Mouse (Mus musculus) spleen, postnatal 10 days (tissue): ENCODE data around the gene Tmem217.
"Not testable (repeated sequence)": the region's sequence is repeated elsewhere in the genome, so short reads cannot be mapped to it uniquely, and the experiment has no call there.

ENCODE experiments used
- DNase-seq, 2 experiments: peaks; one replicate each; pipeline ENCODE4 v3.0.0; 2021 to 2022; ENCODE audit warnings: low spot score in 2 of 2

The Tmem217 gene

DNA sequence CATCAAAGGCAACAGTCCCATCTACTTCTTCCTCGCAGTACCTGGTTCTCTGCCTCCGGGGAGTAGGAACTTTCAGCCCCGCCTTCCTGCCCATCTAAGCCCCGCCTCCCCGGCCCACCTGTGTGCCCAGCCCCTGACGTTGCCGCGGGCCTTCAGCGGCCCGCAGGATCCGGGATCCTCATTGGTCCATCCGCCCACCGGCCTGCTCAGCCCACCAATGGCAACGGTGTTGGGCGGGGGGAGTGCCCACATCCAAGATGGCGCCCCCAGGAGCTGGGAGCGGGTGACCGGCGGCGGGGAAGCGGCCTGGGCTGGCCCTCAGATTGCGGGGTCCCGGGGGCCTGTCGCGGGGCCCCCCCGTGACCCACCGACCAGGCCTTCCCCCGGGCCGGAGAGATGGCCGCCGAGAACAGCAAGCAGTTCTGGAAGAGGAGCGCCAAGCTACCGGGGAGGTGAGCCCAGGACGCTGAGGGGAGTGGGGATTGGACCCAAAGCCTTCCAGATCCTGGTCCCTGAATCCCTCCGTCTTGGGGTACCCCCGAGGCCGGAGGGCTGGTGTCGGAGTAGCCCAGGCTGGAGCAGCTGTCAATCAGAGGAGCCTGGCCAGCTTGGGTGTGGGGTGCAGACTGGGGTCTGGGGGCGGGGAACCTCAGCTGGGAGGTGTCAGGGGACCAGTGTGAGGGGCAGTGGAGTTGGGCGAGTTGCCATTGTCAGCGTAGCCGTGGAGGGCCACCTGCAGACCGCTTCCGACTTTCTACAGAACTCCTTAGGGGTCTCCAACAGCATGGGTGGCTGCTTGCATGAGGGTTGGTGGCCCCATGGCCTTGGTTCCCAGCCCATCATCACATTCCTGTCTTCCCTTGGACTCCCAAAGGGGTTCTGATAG is 2.4 kb downstream of the Tmem217 start, which contains the start of the genes Gm17657 and Tbc1d22b:
Gene Gm17657, minus strand, starts transcription at position 96 of the 886 bp plus-strand sequence.
Gene Tbc1d22b, plus strand, starts transcription at position 243 of the 886 bp plus-strand sequence.
- DNase-seq, result peak; percentile 86 to 95

DNA sequence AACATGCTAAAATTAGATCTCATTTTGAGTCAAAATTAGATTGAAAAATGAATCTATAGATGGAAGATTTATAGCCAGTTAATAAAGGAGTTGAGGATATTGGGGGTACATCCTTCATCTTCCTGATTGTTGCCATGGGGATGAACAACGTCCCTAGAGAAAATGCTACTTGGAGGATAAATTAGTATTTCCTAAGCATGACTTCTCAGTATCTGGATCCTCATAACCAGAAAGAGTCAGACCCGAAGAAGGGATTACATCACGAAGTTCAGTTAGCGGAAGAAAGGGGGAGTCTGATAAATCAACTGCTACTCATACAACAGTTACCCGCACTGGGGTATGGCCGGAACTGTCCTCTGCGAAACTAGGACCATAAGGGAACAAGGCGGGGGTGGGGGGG is 3.2 kb downstream of the Tmem217 start:
- no peak for DNase-seq

DNA sequence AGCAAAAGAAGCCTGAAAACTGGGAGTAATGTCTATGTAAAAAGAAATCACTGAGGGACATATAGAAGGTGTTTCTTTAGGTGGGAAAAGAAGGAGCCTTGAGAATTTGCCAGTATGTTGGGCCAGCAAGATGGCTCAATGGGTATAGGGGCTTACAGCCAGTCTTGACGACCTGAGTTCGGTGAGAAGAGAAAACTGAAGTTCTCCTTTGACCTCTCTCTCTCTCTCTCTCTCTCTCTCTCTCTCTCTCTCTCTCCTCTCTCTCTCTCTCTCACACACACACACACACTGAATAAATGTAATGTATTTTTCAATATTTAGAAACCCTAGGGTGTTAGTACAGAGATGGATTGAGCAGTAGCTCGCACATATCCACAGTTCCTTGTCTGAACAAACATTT is 3.7 kb downstream of the Tmem217 start:
- DNase-seq, result no peak

DNA sequence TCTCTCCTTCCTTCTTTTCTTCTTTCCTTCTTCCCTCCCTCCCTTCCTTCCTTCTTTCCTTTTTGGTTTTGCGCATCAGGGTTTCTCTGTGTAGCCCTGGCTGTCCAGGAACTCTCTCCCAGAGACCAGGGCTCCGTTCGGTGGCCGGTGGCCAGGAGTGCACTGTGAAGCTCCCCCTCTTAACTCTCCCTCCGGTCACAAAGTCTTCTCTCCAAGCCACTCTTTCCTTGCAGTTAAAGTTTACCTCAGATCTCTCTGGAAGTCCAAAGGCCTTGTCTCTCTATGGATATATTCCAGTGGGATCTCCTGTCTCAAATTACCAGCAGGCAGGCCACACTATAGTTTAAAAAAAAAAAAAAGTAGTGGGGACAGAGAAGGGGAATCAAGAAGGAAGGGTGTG is 6.9 kb downstream of the Tmem217 start:
- DNase-seq, result no peak

DNA sequence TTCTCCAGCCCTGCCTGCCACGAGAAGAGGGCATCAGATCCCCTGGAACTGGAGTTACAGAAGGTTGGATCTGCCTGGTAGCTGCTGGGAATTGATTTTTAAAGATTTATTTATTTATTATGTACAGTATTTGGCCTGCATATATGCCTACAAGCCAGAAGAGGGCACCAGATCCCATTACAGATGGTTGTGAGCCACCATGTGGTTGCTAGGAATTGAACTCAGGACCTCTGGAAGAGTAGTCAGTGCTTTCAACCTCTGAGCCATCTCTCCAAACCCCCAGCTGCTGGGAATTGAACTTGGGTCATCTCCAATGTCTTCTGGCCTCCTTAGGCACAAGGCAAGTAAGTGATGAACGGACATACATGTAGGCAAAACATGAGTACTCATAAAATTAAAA is 8.1 kb downstream of the Tmem217 start:
- no peak for DNase-seq

DNA sequence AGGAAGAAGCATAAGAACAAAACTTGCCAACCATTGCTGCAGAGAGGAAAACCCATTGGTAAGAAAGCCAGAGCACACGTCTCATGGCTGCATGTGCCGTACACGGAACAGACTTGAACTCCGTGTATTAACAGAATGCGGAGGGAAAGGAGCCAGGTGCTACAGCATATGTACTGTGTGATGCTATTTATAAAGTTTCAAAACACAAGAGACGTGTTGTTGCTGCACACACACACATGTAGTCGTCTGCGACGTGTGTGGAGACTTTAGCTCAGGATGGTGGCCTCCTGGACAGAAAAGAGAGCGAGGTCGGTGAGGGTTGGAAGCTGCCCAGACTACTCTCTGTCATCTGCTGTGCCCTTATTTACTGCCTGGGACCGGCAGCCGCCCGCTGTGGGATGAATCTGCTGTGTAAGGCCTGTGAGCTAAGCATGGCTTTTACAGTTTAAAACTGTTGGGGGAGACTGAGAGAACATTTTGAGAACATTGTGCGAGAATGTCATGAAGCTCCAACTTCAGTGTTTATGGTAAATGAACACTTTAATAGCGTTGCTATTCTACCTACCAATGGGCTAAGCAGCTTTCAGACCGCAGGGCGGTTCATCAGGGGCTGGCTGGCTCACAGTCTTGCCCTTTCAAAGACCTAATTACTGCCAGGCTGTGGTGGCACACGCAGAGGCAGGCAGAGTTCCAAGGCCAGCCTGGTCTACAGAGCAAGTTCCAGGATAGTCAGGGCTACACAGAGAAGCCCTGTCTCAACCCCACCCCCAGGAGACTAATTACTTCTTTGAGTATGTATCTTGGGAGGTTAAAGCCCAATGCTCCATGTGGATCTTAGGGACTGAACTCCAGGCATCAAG is 9.1 kb downstream of the Tmem217 start:
- no peak for DNase-seq

DNA sequence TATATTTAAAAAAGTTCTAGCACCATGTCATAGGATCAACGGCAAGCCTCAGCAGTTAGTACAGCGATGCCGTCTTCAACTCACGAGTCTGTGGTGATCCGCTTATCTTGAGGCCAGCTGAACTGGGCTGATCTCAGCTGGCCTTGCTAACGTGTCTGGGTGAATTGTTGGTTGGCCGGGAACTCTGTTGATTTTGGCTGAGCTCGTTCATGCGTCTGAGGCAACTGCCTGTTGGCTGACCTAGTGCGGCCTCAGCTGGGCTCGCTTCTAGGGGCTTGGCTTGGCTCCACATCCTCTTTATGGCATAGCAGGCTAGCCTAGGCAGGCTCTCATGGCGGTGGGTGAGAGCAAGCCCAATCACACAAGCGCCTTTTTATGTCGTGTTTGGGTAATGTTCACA is 10.8 kb downstream of the Tmem217 start:
- no peak for DNase-seq

DNA sequence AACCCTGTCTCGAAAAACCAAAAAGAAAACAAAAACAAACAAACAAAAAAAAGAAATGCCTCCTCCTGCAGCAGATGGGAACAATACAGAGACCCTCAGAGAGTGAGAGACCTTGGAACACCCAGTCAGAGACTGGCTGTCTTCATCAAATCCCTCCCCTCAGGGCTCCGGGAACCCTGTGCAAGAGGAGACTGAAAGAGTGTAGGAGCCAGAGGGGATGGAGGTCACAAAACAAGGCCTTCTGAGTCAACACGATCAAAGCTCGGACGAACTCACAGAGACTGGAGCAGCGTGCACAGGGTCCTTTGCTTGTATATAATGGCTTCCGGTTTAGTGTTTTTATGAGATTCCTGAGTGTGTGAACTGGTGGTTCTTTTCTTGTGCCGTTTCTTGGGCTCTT is 11.8 kb downstream of the Tmem217 start:
- no peak for DNase-seq

DNA sequence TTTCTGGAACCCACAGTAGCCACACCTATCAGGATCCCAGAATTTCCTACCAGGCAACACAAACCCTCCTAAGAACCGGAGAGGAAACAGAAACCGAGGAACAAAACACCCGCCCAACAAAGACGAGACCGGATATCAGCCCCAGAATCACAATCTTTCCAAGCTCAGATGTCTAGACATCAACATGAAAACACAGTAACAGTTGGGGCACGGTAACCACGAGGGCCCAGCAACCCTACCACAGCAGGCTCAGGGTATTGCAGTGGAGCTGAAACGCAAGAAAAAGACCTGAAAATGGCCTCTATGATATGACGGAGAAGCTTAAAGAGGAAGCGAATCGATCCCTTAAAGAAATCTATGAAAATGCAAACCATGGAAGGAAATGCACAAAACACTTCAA is 18.3 kb downstream of the Tmem217 start:
- DNase-seq, result no peak

DNA sequence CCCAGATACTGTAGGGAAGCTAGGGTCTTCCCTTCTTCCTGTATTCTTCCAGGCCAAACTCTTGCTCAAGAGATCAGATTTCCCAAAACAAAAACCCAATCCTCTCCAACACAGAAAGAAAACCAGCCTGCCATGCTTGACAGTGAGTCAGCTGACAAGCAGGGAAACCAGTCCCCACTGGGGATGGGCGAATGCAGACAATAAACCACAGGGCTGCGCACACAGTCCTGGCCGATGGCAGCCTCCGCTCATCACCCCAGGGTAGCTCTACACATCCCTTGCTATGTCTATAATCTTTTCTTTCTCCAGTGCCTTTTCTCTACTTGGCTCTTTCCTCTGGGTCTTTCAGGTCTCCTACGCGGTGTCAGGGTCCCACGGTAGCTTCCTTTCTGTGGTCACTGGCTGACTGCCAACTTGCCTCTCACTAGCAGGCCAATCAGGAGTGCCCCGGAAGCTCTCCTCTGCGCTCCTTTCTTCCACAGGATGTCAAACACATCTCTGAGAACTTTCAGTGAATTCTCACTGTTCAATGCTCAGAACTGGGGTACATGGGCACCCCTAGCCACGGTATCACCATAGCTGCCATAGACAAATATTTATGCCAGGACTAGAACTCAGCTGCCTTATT is 20.3 kb downstream of the Tmem217 start:
- peak in 1 of 2 experiments; percentile 52 for DNase-seq

DNA sequence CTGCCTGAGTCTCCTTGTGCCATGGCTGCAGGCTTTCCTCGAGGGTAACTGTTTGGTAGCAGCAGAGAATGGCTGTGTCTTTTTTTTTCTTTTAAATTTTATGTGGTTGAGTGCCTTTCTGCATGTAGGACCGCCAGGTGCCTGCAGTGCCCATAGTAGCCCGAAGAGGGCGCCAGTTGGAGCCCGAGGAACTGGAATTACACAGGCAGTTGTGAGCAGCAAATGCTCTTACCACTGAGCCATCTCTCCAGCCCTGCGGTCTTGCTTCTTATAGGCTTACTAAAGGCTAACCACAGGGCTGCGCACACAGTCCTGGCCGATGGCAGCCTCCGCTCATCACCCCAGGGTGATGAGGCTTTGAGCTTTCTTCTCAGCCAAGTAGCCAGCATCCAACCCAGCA is 20.9 kb downstream of the Tmem217 start:
- peak in 1 of 2 experiments; percentile 48 for DNase-seq

DNA sequence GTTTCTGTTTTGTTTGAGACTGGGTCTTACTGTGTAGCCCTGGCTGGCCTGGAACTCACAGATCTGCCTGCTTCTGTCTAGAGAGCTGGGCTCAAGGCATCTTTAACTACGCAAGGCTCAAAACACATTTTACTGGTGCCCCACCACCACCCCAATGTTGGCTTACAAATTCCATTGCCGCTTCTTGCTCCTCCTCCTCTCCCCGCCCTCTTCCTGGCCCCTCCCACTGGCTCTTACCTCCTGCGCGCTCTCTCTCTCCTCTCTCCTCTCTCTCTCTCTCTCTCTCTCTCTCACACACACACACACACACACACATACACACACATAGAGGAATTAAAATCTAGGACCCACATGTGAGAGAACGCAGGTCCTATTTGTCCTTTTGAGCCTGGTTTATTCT is 21.7 kb downstream of the Tmem217 start:
- DNase-seq, result no peak

DNA sequence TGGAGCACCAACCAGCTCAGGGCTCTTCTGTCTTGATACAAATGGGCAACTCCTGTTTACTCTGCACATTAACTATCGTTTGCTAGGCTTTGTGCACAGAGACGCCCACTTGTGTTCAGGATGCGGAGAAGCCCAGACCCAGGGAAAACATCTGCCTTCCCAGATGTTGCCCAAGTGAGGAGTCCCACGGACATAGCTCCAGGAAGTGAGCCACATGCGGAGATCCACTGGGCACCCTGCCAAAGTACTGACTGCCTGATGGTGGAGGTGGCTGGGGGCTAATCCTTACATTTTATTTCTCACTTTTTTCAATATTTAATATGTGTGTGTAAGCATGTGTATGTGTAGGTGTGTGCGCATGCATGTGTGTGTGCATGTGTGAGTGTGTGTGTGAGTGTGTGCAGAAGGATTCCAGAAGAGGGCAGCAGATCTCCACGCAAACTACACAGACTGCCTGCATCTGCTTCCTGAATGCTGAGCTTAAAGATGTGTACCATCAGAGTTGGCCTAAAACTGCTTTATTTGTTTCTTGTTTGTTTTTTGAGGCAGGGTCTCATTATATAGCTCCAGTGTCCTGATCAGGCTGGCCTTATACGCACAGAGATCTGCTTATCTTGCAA is 23.5 kb downstream of the Tmem217 start:
- DNase-seq, result no peak

DNA sequence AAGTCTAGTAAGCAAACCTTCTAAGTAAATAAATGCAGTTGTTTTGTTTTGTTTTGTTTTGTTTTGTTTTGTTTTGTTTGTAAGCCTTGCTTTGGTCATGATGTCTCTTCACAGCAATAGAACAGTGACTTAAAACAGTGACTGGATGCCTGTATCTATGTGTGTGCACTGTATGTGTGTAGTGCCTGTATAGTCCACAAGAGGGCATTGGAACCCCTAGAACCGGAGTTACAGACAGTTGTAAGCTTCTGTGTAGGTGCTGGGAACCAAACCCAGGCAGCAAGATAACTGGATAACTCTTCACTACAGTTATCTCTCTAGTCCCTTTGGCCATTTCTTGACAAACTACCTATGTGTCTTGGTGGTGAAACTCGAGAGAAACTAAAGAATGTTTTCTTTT is 26.6 kb downstream of the Tmem217 start:
- DNase-seq, result no peak

DNA sequence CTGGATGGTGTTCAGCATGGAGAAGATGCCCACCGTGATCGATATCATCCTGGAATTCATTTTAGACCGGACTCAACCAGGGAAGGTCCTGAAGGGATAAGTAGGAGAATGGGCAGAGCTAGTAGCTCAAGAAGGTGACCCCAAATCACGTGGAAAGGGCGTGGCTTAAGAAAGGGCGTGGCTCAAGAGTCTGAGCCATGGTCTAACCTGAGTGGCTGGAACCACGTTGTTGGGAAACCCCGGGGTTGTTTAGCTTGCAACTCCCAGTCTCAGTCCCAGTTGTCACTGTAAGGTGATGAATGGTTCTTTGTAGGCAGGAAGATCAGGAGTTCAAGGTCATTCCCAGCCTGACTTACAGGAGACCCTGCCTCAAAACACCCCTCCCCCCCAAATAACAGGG is 32.5 kb downstream of the Tmem217 start:
- no peak for DNase-seq

DNA sequence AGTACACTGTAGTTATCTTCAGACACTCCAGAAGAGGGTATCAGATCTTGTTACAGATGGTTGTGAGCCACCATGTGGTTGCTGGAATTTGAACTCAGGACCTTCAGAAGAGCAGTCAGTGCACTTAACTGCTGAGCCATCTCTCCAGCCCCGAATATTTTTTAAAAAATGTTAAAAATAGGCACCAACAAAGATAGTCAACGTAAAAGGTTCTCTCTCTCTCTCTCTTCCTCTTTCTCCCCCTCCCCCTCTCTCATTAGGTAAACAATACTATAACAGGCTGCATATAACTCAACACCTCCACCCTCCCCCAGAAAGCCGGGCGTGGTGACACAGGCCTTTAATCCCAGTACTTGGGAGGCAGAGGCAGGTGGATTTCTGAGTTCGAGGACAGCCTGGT is 33.5 kb downstream of the Tmem217 start:
- DNase-seq, result not testable (repeated sequence)

DNA sequence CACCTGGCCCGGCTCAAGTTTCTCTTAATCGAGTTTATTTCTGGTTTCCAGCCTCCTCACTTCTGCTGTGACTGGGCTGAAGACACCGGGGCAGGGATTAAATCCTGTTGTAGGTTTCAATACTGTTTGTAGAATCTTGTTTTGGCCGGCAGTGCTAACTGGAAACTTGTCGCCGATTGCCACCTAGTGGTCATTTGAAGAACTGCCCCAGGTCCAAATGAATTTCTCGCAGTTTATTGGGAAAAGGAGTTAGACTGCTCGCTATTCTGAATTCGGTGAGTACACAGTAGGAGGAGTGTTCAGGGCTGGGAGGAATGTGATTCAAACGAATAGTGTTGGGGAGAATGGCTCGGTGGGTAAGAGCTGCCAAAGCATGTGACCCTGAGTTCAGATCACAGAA is 37.8 kb downstream of the Tmem217 start:
- DNase-seq, result peak; percentile 82

DNA sequence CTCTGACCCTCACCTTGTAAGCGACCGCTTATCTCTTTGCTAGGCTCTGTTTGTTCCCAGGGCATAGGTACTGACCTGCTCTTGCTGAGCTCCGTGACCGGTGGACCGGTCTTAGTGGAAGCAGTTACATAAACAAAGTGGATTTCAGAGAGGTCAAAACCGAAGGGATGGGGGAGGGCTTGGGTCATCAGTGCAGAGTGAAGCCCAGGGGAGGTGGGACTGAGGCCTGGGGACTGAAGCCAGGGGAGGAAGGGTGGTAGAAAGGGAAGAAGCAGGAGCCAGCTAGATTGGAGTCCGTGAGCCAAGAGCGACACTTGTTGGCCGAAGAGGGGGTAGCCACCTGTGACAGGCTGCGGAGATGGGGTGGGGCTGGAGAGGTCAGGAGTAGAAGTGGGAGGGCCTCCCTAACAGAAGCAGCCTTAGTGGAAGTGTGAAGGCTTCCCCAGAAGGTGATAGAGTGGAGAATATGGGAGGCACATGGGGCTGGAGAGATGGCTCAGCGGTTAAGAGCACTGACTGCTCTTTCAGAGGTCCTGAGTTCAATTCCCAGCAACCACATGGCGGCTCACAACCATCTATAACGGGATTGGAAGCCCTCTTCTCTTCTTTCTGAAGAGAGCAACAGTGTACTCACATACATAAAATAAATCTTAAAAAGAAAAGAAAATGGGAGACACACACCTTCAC is 39.0 kb downstream of the Tmem217 start:
- DNase-seq, result peak in 1 of 2 experiments; percentile 81

DNA sequence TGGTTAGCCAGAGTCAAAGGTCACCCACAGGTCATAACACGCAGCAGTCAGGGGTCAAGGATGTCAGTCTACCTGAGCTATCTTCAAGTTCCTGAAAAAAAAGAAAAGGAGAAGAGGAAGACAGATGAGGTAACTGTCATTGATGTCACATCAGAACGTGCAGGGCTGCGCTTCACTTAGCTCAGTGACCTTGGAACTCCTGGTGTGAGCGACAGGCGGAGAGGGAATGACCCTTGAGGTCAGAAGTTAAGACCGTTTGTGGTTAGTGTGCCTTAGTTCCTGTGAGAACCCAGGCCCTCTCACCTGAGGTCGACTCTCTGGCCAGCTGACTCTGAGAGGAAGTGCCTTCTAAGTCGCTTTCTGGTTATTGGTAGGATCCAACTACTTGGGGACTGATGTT is 41.5 kb downstream of the Tmem217 start:
- no peak for DNase-seq

DNA sequence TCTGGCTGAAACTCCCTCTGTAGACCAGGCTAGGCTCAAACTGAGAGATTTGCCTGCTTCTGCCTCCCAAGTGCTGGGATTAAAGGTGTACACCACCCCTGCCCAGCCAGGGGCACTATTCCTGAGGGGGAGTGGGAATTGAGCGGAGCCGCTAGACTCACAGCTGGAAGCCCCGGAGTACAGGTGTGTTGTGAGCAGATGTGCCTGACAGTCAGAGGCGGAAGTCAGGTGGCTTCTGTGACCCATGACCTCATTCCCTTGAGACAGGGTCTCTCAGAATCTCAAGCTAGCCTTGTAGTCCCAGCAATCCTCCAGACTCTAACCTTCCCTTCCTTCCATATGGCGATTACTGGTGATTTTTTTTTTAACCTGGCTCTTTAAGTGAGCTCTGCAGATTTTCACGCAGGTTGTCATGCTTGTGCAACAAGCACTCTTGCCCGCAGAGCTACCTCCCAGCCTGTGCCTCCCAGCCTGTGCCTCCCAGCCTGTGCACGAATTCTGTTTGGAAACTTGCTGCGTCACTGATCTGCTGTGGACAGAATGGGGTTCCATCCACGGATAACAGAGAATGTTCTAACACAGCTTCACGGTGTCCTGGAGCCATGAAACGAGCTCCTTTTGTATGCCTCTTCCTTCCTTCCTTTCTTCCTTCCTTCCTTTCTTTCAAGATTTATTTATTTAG is 43.1 kb downstream of the Tmem217 start:
- DNase-seq, result no peak

DNA sequence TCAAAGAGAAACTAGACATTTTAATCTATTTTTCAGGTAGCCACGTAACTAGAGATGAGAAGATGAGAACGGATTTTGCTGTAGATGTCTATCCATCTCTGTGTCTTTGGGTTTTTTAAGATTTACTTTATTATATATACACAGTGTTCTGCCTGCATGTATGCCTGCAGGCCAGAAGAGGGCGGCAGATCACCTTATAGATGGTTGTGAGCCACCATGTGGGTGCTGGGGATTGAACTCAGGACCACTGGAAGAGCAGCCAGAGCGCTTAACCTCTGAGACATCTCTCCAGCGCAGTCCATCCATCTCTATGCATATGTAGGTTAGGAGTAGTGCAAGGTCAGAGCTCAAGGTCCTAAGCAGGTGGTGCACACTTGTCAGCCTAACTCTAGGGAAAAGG is 48.5 kb downstream of the Tmem217 start:
- DNase-seq, result peak in 1 of 2 experiments; percentile 60
